In genomic region chr13:29416450-29417136, GRCm38 (mm10) we compare ENCODE assay signal across 9 mouse cellular contexts.
A peak's percentile ranks its signal among the peaks of the same experiment; 100 is the strongest.
DNase-seq lines count a peak whose midpoint lies in the region; ATAC-seq and TF ChIP-seq lines count a peak whose summit lies in the region.
"Had no signal": no experiment of that assay in that cellular context is flagged by ENCODE, and none has a peak within 500 bp of the region (broad histone marks: within the 10 kb centered on the region; RNA-seq: fewer than 3 reads in every experiment).

No protein-coding gene starts in this region.

- TF ChIP-seq CTCF in heart, adult 2 months (IDR thresholded peaks at IDR 0.05), result no peak
- no peak for TF ChIP-seq CTCF in brain, embryonic 14.5 days (IDR thresholded peaks at IDR 0.05; ENCODE audit: borderline replicate concordance, extremely low read depth, insufficient read depth, insufficient read length)

- H3K27ac ChIP-seq in heart, embryonic 10.5 days, result 0 out of 2 replicates have a peak overlapping the region, but pooled peaks have one; percentile 47
- no peak overlapping the region for H3K27ac ChIP-seq in heart, adult 2 months
- peak overlapping the region; percentile 92 for H3K27ac ChIP-seq in midbrain, embryonic 12.5 days (replicated peaks)
- H3K27ac ChIP-seq: liver, embryonic 15.5 days had no signal

- TF ChIP-seq EP300 in heart, adult 2 months (IDR thresholded peaks at IDR 0.05; ENCODE audit: insufficient read depth, low read depth, low read length), result no peak

- H3K9ac ChIP-seq in heart, adult 2 months (ENCODE audit: low read depth, low read length), result no peak overlapping the region
- H3K9ac ChIP-seq in midbrain, embryonic 12.5 days (replicated peaks), result peak overlapping the region; percentile 39; the same call in 1 of the 2 replicates
- H3K9ac ChIP-seq: liver, embryonic 15.5 days had no signal

- 57% methylated on average over 8 of the region's 8 CpGs for WGBS in heart, embryonic 10.5 days
- WGBS in heart, adult 2 months, result 47% methylated on average over 8 of the region's 8 CpGs
- 28% methylated on average over 8 of the region's 8 CpGs for WGBS in midbrain, embryonic 12.5 days

- no peaks in the 10 kb centered on the region for H3K79me2 ChIP-seq in heart, adult 2 months (replicated peaks; ENCODE audit: control insufficient read depth, insufficient read depth, low read length)

- H3K9me3 ChIP-seq in heart, embryonic 10.5 days, result no peaks in the 10 kb centered on the region
- H3K9me3 ChIP-seq in midbrain, embryonic 12.5 days, result no peaks in the 10 kb centered on the region
- H3K9me3 ChIP-seq: liver, embryonic 15.5 days had no signal

- H3K4me1 ChIP-seq in heart, embryonic 10.5 days, result peaks cover 29% of the 10 kb centered on the region
- H3K4me1 ChIP-seq in heart, adult 2 months (ENCODE audit: control insufficient read depth, insufficient read depth, low read length), result peaks cover 13% of the 10 kb centered on the region
- H3K4me1 ChIP-seq in midbrain, embryonic 12.5 days, result peaks cover 36% of the 10 kb centered on the region
- H3K4me1 ChIP-seq: liver, embryonic 15.5 days had no signal

- DNase-seq in heart, embryonic 10.5 days (ENCODE audit: low spot score), result no peak
- no peak for DNase-seq in heart, adult 2 months
- peak; percentile 95 for DNase-seq in brain, embryonic 14.5 days (ENCODE audit: low read depth)
- DNase-seq in heart, postnatal 10 days, result peak; percentile 34 to 39
- DNase-seq in adrenal gland, postnatal 25 days, result no peak
- no peak for DNase-seq in right cerebral cortex, adult 2 months (ENCODE audit: low spot score in 2 of 2)
- no peak for DNase-seq in adrenal gland, postnatal 36 days

- peak; percentile 91 for ATAC-seq in midbrain, embryonic 12.5 days (ENCODE audit: low FRiP score, low read depth)

- no peaks in the 10 kb centered on the region for H3K27me3 ChIP-seq in heart, embryonic 10.5 days (ENCODE audit: insufficient read depth, poor library complexity, severe bottlenecking)
- no peaks in the 10 kb centered on the region for H3K27me3 ChIP-seq in heart, adult 2 months (ENCODE audit: control insufficient read depth, insufficient read depth, low read length)
- H3K27me3 ChIP-seq in midbrain, embryonic 12.5 days, result no peaks in the 10 kb centered on the region
- H3K27me3 ChIP-seq: liver, embryonic 15.5 days had no signal

- no peak overlapping the region for H3K4me3 ChIP-seq in heart, embryonic 10.5 days
- no peak overlapping the region for H3K4me3 ChIP-seq in heart, adult 2 months
- H3K4me3 ChIP-seq in midbrain, embryonic 12.5 days, result no peak overlapping the region
- H3K4me3 ChIP-seq: liver, embryonic 15.5 days had no signal

- no peaks in the 10 kb centered on the region for H3K36me3 ChIP-seq in heart, embryonic 10.5 days
- H3K36me3 ChIP-seq in heart, adult 2 months (ENCODE audit: control insufficient read depth, insufficient read depth, low read length), result peaks cover 8% of the 10 kb centered on the region
- H3K36me3 ChIP-seq in midbrain, embryonic 12.5 days, result no peaks in the 10 kb centered on the region
- H3K36me3 ChIP-seq: liver, embryonic 15.5 days had no signal

- intact Hi-C loops in heart, adult 2 months (cut with DNase I), result loop anchor here (10.0 kb wide), 1 partner anchor 462 kb away; the partner anchor contains the start of gene Sox4
- intact Hi-C loops in heart, postnatal 10 days (cut with DNase I), result no loop called here

- 0 out of 2 replicates have a peak overlapping the region, but pooled peaks have one; percentile 11 for H3K4me2 ChIP-seq in midbrain, embryonic 12.5 days (replicated peaks)
- H3K4me2 ChIP-seq: liver, embryonic 15.5 days had no signal

- no peak for TF ChIP-seq POLR2A in heart, adult 2 months (IDR thresholded peaks at IDR 0.05; ENCODE audit: insufficient read depth, low read depth, low read length)
- no peak for TF ChIP-seq POLR2A in brain, embryonic 14.5 days (IDR thresholded peaks at IDR 0.05; ENCODE audit: borderline replicate concordance, extremely low read depth, insufficient read depth, insufficient read length, poor library complexity, severe bottlenecking)

Comparison
In these comparisons a context has a peak if more than half of its experiments do, and no peak if none do; other contexts are left out.
1. DNase-seq: peak in brain, embryonic 14.5 days (single experiment) and heart, postnatal 10 days (2 of 2); none in heart, embryonic 10.5 days (single experiment), heart, adult 2 months (0 of 2), adrenal gland, postnatal 25 days (single experiment), right cerebral cortex, adult 2 months (0 of 2) and adrenal gland, postnatal 36 days (0 of 2).